Mouse (Mus musculus): ENCODE measurements around the gene Maml1.

GRCm38 (mm10) chr11:50225611-50226378, 66.3 kb downstream of the Maml1 start:
- TF ChIP-seq POLR2A (IDR thresholded peaks at IDR 0.05; ENCODE audit: insufficient read depth, low read length) (no peak), CTCF (IDR thresholded peaks at IDR 0.05; ENCODE audit: low read depth, low read length) (no peak), EP300 (IDR thresholded peaks at IDR 0.05; ENCODE audit: insufficient read depth, low read depth, low read length) (no peak)

Measured in ES-Bruce4 (cell line).